Mouse (Mus musculus): ENCODE measurements at regions not wholly inside any gene's neighbourhood (a gene's known extent, or its start where the extent isn't known, plus 50 kb on each side); places are given as distances from the start of the nearest gene placed in this dataset.

DNA sequence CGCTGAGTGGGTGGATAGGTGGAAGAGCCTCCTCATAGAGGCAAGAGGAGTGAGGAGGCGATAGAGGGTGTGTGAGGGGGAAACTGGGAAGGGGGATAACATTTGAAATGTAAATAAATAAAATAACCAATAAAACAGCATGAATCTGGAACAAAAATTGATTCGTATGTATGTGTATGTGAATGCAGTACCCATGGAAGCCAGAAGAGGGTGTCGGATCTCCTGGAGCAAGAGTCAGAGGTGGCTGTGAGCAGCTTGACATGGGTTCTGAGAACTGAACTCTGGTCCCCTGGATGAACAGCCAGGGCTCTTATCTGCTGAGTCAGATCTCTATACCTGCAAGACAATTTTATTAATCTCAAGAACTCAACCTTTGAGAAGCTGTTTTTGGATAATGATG, 81.4 kb downstream of the Tfap2b start:
- DNase-seq (ENCODE audit: low spot score in 2 of 2), result no peak

GRCm38 (mm10) chr1:19321598-19321997, 112.9 kb downstream of the Tfap2b start:
- DNase-seq (ENCODE audit: low spot score in 2 of 2), result no peak

DNA sequence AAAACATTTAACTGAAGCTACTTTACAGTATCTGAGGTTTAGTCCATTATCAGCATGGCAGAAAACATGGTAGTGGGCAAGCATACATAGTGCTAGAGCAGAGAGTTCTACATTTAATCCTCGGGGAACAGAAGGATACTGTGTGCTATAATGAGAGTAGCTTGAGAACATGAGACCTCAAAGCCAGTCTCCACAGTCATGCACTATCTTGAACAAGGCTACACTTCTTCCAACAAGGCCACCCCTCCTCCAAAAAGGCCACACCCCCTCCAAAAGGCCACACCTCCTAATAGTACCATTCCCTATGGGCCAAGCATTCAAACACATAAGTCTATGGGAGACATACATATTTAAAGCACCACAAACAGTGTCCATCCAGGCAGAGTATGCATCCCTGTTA, 127.3 kb downstream of the Tfap2b start:
- no peak for DNase-seq (ENCODE audit: low spot score in 2 of 2)

- DNase-seq (ENCODE audit: low spot score in 2 of 2), result no peak
Observed at GRCm38 (mm10) chr1:19337207-19337606, 128.5 kb downstream of the Tfap2b start.

GRCm38 (mm10) chr1:19344445-19344844, 135.7 kb downstream of the Tfap2b start:
- DNase-seq (ENCODE audit: low spot score in 2 of 2), result no peak

DNA sequence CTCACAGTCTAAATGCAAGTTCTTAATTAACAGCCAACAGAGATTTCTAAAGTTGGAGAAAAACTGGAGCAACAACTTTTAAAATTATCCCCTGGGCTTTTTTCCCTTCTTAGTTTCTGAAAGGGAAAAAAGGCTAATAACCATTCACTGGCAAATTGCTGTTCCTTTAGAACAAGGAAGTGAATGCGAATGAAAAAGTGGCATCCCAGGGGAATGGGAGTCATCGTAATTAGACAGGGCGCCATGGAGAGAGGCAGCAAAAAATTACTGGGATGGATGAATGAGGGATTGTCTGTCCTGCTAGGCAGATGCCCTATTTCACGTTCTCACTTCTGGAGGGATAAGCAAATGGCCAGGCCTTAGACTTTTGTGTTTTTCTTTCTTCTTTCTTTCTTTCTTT, 141.8 kb downstream of the Tfap2b start:
- DNase-seq (ENCODE audit: low spot score in 2 of 2), result no peak

DNA sequence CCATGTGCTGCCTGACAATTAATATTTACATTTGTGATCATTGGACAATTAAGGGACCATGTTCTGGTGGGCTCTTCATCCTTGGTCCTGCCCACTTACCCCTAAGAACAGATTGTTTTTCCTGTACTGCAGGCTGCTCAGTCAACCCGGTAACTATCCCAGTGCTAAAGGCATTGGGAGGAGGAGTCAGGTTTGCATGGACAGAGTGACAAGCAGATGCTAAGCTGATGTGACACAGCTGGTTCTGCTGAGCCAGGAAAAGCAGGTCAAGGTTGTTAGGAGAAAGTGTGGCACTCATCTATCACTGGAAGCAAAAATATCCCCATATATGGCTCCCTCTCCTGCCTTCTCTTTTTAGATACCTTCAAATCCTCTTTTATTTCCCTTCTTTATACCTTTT, 176.1 kb downstream of the Tfap2b start:
- no peak for DNase-seq (ENCODE audit: low spot score in 2 of 2)

GRCm38 (mm10) chr1:19388864-19389505, 180.3 kb downstream of the Tfap2b start:
- no peak for DNase-seq (ENCODE audit: low spot score in 2 of 2)

GRCm38 (mm10) chr1:19407556-19407955, 198.8 kb downstream of the Tfap2b start:
- no peak for DNase-seq (ENCODE audit: low spot score in 2 of 2)

DNA sequence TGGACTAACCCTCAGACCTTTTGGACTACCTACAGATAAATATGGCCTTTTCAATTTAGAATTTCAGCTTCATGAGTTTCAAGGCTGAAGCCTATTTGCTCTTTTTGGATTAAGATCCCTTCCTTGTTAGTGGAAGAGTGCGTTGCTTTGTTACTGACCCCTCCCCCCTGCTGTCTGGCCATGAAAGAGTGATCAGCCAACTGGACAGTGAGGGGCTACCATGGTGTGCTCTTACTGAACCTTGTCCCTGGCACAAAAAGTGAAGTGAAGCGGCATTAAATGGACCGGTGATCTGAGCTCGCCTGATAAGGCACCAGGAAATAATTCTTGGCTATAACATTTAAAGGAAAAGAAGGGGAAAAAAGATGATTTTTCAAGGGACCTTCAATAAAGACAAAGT, 203.6 kb downstream of the Tfap2b start:
- no peak for DNase-seq (ENCODE audit: low spot score in 2 of 2)

DNA sequence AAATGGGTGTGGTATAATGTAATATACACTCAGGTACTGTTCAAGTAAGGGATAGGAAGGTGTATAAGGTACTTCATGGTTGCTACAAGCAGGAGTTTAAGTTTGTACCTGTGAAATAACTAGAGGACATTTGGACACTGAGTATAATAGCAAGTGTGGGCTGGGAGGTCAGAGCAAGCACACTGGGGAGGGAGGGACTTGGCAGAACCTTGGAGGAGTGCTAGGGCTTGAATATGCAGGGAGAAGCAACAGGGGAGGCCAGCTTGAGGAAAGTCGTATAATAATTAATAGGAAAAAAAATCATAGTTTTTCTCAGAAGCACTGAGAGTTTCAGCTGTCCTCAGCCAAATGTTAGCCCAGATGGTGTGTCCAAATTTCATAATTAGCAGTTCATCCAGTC, 212.4 kb downstream of the Tfap2b start:
- DNase-seq (ENCODE audit: low spot score in 2 of 2), result no peak

GRCm38 (mm10) chr1:19450786-19451185, 242.1 kb downstream of the Tfap2b start:
- DNase-seq (ENCODE audit: low spot score in 2 of 2), result no peak

DNA sequence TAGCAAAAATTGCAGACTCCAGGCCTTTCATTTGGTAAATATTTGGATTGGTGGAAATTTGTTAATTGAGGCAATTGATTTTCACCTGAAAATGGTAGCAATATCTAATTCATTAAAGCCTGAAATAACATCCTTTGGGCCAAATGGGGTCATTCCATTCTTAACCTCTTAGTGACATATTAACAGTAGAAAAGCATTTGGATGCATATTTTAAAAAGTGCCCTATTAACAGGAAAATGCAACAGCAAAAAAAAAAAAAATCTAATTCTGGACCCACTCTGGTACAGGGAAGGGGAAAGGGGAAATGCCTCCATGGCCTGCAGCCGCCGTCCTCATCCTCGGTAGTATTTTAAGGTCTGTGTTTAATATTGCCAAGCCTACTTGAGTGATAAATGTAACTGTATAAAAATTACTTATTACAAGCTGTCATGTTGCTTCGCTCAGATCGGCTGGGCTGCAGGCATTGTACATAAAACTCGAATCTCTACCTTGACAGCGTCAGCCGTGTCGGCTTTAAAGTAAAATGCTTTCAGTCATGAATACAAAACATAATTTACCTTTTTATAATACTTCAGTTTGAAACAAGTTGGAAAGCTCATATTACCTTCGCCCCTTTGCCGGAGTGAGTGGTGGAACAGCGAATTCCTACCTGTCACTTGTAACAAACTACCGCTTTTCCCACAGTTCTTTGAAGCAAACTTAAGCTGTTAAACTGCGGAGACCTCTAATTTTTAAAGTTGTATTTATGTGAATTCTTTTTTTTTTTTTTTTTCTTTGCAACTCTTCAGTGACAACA, 250.1 kb downstream of the Tfap2b start:
- no peak for DNase-seq (ENCODE audit: low spot score in 2 of 2)

DNA sequence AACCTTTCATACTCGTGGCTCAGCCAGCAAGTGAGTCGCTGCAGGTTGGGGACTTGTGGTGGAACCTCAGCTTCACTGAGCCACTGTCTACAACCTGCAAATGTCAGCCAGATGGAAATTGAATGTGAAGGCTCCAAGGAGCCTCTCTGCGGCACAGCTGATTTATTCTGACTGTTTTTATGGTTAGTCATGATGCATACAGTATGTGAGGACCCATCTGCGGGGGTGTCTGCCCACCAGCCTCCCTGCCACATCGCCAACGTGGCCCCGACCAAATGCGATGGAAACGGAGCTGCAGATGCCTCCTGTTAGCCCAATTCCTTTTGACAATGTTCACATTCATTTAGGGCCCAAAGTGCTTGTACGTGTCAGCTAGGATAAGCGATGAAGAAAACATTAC, 251.2 kb downstream of the Tfap2b start:
- peak; percentile 5 to 10 for DNase-seq (ENCODE audit: low spot score in 2 of 2)

GRCm38 (mm10) chr1:19473561-19473960, 264.8 kb downstream of the Tfap2b start:
- no peak for DNase-seq (ENCODE audit: low spot score in 2 of 2)

Measured in frontal cortex, postnatal 14 days (tissue).